Mouse (Mus musculus) spleen, adult 18-20 months (tissue): ENCODE measurements around the gene Sh3kbp1.

Experiments used
- DNase-seq, 2 experiments: peaks; one replicate each; pipeline ENCODE4 v3.0.0; 2022; ENCODE audit warnings: mixed read lengths in 2 of 2

Gene Sh3kbp1

DNA sequence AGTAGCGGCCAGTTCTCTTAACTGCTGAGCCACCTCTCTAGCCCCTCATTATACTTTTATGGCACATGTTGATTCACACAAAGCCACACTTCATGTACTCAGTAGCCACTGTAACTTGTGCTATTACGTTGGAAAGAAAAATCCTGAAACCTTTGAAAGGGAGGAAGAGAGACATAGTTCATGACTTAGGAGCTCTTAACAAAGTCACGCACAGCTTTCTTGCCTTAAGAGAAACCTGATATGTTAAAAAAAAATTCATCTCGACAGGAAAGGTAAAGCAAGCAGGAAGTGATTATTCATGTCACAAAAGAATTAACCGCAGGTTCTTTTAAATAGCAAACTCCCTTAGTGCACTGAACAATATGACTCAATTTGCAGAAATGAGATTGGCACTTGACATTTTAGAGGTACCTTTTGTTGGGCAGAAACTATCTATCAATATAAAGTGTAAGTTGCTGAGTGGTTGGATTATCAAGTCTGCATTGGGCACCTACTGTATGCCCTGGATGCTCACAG lies 51.3 kb downstream of the Sh3kbp1 start:
- no peak for DNase-seq

DNA sequence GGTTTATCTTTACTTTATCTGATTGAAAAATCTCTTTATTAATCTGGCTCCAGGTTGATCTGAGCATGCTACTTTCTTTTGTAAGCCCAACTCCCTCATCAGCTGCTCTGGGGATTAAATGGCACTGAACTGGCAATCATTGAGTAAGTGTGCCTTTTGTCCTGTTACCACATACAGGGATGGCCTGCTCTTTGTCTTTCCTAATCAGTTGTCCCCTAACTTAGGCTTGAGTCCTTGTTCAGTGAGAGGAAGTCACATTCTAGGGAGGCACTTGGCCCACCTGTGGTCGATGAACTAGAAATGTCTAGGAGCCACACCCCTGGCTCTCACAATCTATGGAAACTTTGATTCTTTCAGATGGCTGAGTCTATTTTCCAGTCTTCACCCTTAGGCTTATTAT lies 58.4 kb downstream of the Sh3kbp1 start:
- DNase-seq = no peak

GRCm38 (mm10) chrX:159686850-159687249 lies 59.8 kb downstream of the Sh3kbp1 start:
- DNase-seq = no peak

GRCm38 (mm10) chrX:159688698-159689097 lies 61.6 kb downstream of the Sh3kbp1 start:
- no peak for DNase-seq

DNA sequence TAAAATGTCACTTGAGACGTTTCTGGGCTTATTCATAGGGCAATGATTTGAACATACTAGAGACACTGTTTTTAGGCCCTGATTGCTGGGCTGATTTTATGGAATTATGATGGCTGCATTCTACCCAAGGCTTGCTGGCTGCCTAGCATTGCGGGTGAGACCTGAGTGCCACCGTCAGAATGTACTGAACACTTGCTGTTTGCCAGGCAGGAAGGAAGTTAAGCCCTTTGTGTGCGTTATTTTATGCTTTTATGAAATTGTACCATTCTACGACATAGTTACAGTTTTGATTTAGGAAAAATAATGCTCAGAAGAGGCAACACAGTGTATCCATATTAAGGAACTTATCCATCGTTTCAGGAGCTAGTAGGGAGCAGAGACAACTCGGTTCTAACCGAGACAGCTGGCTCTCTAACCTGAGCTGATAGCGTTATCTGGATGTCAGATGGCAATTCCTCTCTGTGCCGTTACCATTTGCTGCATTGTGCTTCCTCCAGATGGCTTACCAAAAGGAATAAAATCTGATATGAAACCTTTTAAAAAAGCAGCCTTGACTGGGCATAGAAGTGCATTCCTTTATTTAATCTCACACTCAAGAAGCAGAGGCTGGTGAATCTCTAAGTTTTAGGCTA lies 62.8 kb downstream of the Sh3kbp1 start:
- no peak for DNase-seq

GRCm38 (mm10) chrX:159693126-159693525 lies 66.1 kb downstream of the Sh3kbp1 start:
- DNase-seq = no peak

DNA sequence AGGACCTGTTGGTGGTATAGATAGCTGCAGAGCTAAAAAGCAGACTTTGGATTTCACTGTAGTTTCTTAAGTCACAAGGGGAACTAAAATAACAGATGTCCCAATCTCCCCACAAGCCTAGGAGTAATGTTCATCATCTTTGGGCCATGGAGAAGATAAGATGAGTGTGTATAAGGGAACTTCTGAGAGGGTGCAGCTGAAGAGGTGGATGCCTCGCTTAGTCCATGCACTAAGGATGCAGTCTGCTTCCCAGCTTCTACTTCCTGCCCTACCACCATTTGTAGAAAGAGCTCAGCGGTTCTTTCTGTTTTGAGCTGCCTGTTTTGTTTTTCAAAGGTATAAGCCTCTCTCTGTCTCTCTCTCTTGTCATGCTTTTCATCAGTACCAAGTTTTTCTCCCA lies 69.5 kb downstream of the Sh3kbp1 start:
- DNase-seq = no peak

GRCm38 (mm10) chrX:159697030-159697454 lies 70.0 kb downstream of the Sh3kbp1 start:
- peak; percentile 35 to 45 for DNase-seq

GRCm38 (mm10) chrX:159702850-159703249 lies 75.8 kb downstream of the Sh3kbp1 start:
- no peak for DNase-seq

DNA sequence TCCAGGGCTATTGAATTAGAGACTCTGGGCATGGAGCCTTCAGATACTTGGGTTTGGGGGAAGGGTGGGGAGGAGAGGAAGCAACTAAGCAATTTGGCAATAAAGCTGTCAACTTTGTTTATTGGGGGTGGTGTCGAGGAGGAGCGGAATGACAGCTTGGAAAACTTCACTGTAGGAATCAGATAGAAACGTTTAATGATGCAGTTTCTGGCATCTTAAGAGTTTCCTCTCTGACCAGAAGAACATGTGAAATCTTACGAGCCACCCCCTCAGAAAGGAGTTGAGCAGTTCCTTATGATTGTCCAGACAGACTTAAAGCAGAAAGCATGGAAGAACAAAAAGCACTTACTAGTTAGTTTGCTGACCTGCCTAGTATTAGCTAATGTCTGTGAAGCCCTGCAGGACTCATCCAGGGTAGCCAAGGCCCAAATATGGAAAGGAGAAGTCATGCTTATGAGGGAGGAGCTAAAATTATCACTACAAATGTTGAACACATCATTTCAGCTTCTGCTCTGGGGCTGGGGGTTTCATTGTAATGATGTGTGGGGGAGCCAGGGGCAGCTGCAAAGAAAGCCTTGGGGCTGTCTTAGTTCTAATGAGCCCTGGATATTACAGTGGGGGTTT lies 77.4 kb downstream of the Sh3kbp1 start:
- DNase-seq = no peak

DNA sequence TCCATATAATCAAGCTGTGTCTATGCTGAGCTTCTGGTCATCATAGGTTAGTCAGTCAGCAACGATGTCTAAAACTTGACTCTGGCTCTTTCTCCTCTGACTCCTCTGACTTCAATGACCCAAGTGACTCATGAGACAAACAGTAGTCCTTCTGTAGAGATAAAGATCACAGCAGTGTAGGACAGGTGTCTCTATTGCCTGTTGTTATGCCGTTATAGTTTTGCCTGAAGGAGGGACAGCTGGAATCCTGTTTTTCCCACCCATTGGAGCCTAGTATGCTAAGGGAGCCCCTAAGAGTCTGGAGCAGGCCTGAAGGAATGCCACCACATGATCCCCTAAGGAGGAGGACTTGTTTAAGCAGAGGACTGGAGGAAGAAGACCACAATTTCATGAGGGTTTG lies 78.3 kb downstream of the Sh3kbp1 start:
- no peak for DNase-seq

- DNase-seq = peak in 1 of 2 experiments; percentile 37
Measured at GRCm38 (mm10) chrX:159708076-159708830, 81.2 kb downstream of the Sh3kbp1 start.

DNA sequence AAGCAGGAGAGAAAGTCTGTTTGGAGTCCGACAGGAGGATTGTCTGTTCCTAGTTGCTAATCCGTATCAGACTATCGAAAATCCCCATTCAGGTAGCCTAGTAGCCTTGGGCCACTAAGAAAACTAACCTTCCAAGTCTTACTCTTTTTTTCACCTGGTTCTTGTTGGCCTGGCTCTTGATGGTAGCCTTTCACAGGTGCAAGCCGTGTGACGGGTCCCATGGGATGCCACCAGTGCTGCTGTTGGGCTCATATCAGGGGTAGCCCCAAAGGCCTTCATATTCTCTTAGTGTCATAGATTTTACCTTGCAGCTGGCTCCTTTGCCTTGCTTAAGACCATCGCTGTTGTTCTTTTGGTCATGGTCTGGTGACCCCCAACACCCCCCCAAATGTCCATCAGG lies 82.2 kb downstream of the Sh3kbp1 start:
- peak in 1 of 2 experiments; percentile 19 for DNase-seq

DNA sequence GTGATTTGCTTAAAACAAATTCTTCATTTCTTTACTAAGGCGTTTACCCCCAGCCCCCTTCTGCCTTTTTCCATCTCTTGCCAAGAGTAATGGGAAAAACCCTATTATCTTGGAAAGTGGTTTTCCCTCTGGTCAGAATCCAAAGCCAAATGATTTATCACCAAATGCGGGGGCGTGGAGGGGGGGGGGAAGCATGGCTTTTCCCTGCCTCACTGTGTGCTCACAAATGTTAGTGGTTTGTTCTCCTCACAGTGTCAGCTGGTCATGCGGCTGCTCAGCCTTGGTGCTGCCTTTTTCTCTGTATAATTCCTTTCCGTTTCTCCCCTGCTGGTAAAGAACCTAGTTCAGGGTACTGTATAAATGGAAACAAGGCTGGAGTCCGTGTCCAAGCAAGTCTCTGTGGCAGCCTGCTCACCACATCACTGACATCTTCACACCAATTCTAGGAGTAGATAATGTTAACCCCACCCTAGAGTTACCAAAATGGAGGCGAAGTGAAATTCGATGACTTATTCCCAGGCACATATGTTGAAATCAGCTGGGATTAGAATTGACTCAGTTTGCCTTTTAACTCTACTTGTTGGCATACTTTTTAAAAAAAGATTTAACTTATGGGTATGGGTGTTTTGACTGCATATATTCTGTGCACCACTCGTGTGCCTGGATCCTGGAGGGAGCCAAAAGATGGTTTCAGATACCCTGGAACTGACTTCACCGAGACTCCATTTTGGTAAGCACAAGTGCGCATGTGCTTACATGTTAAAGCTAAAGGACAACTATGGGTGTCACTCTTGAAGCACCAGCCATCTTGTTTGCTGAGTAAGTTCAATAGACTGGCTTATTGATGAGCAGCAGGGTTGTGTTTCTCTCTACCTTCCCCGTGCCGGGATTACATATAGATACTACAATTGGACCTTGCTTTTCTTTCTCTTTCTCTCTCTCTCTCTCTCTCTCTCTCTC lies 84.3 kb downstream of the Sh3kbp1 start:
- DNase-seq = no peak

DNA sequence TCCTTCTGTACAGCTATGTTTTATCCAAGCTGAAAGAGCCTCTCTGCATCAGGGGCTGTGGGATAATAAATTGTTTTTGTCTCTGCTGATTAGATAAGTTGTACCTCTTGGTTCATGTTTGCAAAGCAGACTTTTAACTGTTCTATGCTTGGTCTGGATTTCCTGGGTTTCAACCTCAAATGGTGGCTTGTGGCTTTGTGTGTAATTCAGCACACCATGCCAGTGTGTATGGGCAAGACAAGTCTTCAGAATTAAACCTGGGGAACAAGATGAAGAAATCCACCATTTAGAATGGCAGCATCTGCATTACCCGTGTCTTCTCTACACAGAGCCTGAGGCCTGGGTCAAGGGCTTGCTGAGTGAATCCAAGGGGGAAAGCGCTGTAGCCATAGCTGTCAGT lies 86.1 kb downstream of the Sh3kbp1 start:
- DNase-seq = no peak

DNA sequence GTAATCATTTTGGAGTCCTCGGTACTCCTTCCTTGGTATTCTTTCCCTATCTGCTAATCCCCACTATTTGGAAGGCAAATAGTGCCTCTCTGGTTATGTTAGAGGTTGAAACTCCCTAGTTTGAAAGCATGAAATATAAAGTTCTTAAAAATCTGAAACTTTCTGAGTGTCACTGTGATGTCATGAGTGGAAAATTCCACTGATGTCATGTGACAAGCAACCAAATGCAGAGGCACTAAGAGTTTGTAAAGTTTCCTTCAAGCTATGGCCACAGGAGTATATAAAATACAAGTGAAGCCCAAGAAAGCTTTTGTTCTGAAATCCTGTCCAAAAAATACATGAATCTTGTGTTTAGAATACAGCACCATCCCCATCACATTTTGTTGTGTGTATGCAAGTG lies 94.3 kb downstream of the Sh3kbp1 start:
- DNase-seq = no peak

GRCm38 (mm10) chrX:159731421-159731820 lies 104.3 kb downstream of the Sh3kbp1 start:
- DNase-seq = no peak

DNA sequence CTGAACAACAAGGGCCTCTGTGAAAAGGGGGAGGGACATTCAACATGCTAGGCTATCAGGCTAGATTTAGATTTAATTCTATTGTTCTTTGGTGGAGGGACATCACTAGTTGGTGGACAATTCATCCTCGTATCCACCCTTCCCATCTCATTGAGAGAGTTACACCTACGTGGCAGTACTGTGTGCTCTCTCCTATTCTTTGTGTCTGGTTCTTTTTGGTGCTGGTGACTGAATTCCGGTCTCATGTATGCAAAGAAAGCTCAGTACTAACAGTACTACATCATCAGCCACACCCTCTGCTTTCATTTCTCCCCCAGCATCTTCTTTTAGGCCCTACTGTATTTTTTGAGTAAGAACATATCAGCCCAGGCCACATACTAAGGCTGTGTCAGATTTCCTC lies 105.8 kb downstream of the Sh3kbp1 start:
- DNase-seq = no peak

- no peak for DNase-seq
Measured at GRCm38 (mm10) chrX:159733948-159734347, 106.9 kb downstream of the Sh3kbp1 start.

GRCm38 (mm10) chrX:159735513-159736099 lies 108.5 kb downstream of the Sh3kbp1 start:
- DNase-seq = peak; percentile 22 to 28

GRCm38 (mm10) chrX:159737344-159737743 lies 110.3 kb downstream of the Sh3kbp1 start:
- DNase-seq = no peak

- no peak for DNase-seq
Measured at GRCm38 (mm10) chrX:159744035-159744434, 117.0 kb downstream of the Sh3kbp1 start.
